Mouse (Mus musculus) spleen, postnatal 4 days (tissue): ENCODE data around the gene Safb.
"Not testable (repeated sequence)": the region's sequence is repeated elsewhere in the genome, so short reads cannot be mapped to it uniquely, and the experiment has no call there.

Experiments
- DNase-seq, 2 experiments: peaks; one replicate each; pipeline ENCODE4 v3.0.0; 2022; ENCODE audit warnings: low spot score in 2 of 2

Gene Safb

DNA sequence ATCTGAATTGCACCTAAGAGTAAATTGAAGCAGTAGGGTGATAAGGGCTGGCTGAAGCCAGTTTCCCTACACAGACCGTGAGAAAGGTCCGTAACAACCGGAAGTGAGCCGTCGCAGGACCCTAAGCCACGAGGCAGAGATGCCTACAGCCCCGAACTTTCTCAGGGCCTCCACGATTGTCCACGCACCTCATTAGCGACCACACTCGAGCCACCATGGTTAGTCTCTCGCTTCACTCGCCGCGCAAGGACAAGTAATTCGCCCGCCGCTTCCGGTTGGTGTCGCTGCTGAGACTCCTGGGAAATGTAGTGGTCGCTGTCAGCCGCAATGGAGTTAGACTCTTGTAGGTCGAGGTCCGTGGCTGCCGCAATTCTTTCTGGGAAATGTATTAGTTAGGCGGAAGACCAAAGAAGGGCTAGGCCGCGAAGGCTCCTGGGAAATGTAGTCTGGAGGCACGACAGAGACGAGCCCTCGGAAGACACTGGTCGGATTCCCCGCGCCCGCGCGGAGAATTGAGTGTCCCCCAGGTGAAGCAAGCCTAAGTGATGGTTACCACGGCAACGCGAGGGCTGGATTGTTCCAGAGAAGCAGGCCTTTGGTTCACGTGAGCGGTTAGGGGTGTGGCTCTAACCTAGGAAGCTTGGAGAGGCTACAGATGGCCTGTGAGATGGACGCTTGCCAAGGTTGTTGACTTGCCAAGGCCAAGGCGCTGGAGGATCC, 25.0 kb downstream of the Safb start, which contains the start of gene 2410015M20Rik:
TSS of gene 2410015M20Rik (minus strand) at position 320 of the 720 bp plus-strand sequence.
- peak; percentile 92 to 95 for DNase-seq

- DNase-seq: no peak
Observed at GRCm38 (mm10) chr17:56611323-56611722, 26.7 kb downstream of the Safb start.

- peak; percentile 73 to 83 for DNase-seq
Observed at GRCm38 (mm10) chr17:56611861-56612564, 27.4 kb downstream of the Safb start.

GRCm38 (mm10) chr17:56612565-56612939, 27.9 kb downstream of the Safb start:
- DNase-seq: not testable (repeated sequence)

- DNase-seq: peak; percentile 94 to 98
Observed at GRCm38 (mm10) chr17:56613236-56613844, 28.7 kb downstream of the Safb start, which contains the start of gene Rpl36. Gene Rpl36, plus strand, starts transcription at chr17:56613416.

DNA sequence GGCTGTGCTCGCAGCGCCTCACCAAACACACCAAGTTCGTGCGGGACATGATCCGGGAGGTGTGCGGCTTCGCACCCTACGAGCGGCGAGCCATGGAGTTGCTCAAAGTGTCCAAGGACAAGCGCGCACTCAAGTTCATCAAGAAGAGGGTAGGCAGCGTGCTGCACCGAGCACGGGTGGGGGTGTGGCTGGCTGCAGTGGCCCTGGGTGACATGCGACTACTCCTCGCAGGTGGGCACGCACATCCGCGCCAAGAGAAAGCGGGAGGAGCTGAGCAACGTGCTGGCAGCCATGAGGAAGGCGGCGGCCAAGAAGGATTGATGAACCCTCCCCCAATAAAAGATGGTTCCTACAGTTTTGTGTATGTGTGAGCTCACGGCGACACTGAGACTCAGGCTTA, 29.3 kb downstream of the Safb start:
- peak in 1 of 2 experiments; percentile 73 for DNase-seq

DNA sequence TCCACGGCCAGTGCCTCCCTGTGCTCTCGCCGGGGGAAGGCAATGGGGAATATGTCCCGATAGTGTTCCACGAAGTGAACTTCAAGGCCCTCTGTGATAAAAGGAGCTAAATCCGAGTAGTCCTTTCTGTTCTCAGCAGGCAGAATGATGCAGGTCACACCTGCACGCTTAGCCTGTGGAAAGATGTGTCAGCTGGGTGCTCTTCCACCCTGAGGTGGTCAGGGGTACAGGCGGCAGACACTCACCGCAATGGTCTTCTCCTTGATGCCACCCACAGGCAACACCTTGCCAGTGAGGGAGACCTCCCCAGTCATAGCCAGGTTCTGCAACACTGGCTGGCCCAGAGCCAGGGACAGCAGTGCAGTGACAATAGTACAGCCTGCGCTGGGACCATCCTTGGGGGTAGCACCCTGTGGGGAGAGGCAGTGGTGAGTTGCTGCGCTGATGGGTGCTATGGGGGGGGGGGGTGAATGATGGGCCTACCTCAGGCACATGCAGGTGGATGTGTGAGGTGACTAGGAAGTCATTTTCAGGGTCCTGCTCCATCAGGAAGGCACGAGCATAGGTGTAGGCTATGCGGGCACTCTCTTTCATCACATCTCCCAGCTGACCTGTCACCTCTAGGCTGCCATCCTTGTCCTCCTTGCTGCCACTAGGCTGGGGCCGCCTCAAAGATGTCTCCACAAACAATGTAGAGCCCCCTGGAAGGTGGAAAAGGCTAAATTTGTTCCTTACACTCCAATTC, 29.9 kb downstream of the Safb start:
- DNase-seq: peak in 1 of 2 experiments; percentile 64

DNA sequence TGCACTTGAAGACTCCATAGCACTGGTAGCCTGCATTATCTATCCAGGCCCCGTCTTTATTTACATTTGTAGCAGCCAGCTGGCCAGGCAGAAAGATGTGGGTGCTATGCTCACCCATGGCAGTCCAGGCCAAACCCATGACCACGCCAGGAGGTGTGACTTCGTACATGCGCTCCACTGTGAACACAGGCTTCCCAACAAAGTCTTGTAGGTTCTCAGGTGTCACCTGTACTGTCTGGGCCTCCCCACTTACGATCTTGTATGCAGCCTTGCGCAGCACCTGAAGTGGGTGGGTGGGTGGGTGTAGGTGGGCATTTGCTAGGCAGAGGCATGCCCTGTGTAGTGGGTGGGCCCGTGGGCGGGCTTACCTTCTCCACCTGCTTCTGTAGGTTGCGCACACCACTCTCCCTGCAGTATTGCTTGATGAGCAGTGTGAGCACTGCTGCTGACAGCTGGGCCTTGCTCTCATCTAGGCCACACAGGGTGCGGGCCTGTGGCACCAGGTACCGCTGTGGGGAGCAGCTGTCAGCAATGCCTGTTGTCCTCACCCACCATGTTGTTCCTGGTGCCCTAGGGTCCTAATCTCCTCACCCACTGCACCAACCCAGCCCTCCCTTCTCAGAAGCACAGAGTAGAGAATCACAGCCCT, 30.6 kb downstream of the Safb start:
- DNase-seq: peak in 1 of 2 experiments; percentile 58

- peak in 1 of 2 experiments; percentile 58 for DNase-seq
Observed at GRCm38 (mm10) chr17:56615792-56616191, 31.2 kb downstream of the Safb start.

DNA sequence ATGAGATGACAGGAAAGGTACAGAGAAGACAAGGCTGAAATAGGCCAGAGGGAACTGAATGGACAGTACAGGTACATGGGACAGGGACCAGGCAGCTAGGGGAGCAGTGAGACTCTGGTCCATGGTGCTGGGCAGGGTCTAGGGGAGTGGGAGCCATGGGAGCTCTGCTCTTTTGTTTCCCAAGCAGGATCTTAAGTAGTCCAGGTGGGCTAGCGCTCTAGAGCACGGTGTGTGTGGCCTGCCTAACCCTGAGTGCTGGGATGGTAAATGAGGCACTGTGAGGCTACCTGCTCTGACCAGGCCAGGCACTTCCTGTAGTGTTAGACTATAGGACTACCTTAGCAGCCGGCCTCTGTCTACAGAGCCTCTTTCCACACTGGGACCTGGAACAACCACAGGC, 32.1 kb downstream of the Safb start:
- peak in 1 of 2 experiments; percentile 54 for DNase-seq

DNA sequence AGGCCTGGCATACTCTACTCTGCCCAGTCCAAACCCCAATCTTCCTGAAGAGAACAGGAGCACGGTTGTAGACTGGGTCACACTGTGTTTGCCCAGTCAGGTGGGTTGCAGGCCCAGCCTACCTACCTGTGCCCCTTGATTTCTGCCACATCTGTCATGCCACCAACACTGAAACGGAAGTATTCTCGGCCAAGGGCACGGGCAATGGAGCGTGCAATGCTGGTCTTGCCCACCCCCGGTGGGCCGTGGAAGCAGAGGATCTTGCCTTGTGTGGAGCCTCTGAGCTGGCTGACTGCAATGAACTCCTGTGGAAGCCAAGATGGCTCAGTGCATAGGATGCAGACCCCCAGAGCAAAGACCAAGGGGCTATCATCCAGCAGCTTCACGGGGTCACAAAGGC, 33.0 kb downstream of the Safb start:
- peak in 1 of 2 experiments; percentile 58 for DNase-seq

DNA sequence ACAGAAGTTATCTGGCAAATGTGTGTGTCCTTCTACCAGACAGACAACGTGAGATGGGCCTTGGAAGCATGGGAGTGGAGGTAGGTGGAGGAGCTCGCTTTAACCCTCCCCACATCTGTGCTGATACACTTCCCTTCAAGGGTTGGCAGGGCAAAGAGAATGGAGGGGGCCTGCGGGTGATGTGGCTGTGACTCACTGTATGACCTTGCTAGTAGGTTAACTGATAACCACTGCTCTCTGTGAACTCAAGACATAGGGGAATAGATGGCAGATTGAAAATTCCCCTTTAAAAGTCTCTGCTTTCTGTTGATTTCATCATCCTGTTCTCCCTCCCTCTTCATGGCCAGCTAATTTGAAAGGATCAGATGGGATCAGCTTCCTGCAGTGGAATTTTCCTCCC, 40.9 kb downstream of the Safb start:
- no peak for DNase-seq

DNA sequence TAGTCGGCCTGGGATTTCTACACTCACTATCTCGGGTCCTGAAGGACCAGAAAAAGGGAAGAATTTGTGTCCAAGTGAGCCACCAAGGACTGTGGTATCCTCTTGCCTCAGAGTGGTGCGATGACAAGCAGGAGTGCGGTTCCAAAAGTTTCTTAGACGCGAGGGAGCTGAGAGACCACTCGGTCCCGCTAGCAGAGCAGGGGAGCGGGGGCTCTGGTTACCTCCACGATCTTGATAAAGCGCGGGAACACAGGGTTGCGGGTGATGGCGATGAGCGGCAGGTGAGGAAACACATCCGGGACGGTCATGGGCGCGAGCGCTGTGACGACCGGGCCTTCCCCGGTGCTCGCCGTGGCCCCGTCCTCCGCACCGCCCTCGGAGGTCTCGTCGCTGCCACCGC, 41.6 kb downstream of the Safb start:
- no peak for DNase-seq

- DNase-seq: peak; percentile 93 to 96
Observed at GRCm38 (mm10) chr17:56626754-56627470, 42.3 kb downstream of the Safb start, which contains the start of gene Lonp1. Gene Lonp1, minus strand, starts transcription at chr17:56626887.

GRCm38 (mm10) chr17:56627530-56628277, 43.1 kb downstream of the Safb start, which contains the start of gene Catsperd:
Gene Catsperd, plus strand, starts transcription at chr17:56628143.
- DNase-seq: no peak

DNA sequence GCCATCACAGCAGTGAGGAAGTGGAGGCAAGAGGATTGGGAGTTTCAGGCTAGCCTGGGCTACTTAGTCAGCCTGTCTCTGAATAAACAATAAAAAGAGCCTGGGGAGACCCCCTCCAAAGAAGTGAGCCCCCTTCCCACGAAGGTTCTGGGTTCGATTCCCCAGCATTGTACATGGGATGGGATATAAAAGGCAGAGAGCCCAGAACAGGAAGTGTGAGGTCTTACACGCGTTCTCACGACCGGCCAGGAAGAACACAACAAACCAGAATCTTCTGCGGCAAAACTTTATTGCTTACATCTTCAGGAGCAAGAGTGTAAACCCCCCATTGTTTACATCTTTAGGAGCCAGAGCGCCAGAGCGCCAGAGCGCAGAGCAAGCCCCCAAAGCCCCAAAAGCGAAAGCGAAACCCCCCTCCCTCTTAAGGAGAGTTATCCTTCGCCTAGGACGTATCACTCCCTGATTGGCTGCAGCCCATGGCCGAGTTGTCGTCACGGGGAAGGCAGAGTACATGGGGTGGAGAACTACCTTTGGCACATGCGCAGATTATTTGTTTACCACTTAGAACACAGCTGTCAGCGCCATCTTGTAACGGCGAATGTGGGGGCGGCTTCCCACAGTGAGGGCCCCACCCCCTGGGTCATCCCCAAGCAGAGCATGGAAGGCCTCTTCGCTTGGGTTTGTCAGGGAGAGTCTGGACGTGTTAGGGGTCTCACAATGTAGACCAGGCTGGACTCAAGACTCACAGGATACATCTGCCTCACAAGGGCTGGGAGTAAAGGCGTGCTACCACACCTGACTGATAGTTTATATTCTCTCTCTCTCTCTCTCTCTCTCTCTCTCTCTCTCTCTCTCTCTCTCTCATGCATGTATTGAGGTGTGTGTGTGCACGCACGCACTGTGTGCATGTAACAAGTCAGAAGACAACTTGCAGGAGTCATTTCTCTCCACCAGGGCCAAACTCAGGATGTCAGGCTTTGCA, 45.5 kb downstream of the Safb start:
- DNase-seq: not testable (repeated sequence)

DNA sequence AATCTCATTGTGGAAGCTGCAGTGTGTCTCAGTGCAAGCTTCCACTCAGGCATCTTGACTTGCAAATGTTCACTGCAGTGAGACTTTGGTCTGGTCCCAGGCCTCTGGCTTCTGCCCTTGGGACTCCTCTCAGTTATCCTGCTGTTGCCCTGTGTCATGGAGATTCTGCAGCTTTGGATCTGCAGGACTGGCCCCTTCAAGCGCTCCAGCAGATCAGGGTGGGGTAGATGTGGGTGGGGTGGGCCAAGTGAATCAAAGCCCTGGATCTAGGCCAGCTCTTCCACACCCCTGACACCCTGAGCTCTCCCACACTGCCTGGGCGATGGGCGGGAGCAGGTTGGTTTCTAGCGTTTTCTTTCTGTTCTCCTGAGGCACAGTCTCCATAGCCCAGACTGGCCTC, 47.2 kb downstream of the Safb start:
- DNase-seq: no peak

GRCm38 (mm10) chr17:56634023-56634422, 49.4 kb downstream of the Safb start:
- peak; percentile 50 to 68 for DNase-seq

- no peak for DNase-seq
Observed at GRCm38 (mm10) chr17:56643237-56643636, 58.6 kb downstream of the Safb start.
